Mouse (Mus musculus): ENCODE measurements at regions not wholly inside any gene's neighbourhood (a gene's known extent, or its start where the extent isn't known, plus 50 kb on each side); places are given as distances from the start of the nearest gene placed in this dataset.
"Not testable (repeated sequence)": the region's sequence is repeated elsewhere in the genome, so short reads cannot be mapped to it uniquely, and the experiment has no call there.

DNA sequence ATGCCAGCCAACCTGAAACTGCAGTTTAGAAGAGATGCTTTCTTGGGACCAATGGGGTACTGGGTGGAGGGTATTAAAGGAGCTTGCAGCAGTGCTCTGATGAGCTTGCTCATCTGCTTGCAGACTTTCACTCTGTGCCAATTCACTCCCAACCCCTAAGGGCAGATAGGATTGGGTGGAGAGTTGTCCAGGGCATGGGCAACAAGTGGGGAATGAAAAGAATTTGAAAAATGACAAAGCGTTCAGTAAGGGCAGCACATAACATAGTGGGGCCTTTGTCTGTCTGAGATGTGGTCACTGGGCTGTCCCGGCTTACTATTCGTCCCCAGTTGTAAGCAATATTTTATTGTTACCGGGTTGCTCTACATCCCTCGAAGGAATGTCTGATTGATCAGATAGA, 170.7 kb downstream of the Ube2e3 start:
- 17% methylated on average over 5 of the region's 5 CpGs for WGBS

DNA sequence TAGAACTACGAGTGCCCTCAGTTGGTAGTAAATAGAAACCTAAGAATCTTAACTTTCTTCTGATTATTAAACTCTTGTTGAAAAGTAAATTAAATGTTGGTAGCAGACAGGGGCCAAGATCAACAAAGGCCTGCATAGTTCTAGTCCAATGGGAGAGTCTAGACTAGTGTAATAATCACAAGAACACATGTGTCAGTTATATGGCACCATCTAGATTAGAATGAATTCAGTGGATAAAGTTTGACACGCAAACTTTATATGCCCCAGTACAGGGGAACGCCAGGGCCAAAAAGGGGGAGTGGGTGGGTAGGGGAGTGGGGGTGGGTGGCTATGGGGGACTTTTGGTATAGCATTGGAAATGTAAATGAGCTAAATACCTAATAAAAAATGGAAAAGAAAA, 176.9 kb downstream of the Ube2e3 start:
- H3K4me1 ChIP-seq; H3K27ac ChIP-seq (replicated peaks); H3K36me3 ChIP-seq (replicated peaks); H3K27me3 ChIP-seq (replicated peaks; ENCODE audit: low read depth, poor library complexity, severe bottlenecking); DNase-seq (ENCODE audit: low spot score); H3K4me3 ChIP-seq; H3K9me3 ChIP-seq: not testable (repeated sequence)
- 89% methylated on average over 3 of the region's 3 CpGs for WGBS

More for the DNA sequence above, 170.7 kb downstream of the Ube2e3 start:
- Histone ChIP-seq H3K27ac (replicated peaks) (peak overlapping the region; percentile 51), H3K4me3 (no peak overlapping the region), H3K36me3 (replicated peaks) (no peaks in the 10 kb centered on the region), H3K27me3 (replicated peaks; ENCODE audit: low read depth, poor library complexity, severe bottlenecking) (no peaks in the 10 kb centered on the region), H3K4me1 (peaks cover 15% of the 10 kb centered on the region), H3K9me3 (no peaks in the 10 kb centered on the region)
- DNase-seq (ENCODE audit: low spot score), result peak; percentile 18

DNA sequence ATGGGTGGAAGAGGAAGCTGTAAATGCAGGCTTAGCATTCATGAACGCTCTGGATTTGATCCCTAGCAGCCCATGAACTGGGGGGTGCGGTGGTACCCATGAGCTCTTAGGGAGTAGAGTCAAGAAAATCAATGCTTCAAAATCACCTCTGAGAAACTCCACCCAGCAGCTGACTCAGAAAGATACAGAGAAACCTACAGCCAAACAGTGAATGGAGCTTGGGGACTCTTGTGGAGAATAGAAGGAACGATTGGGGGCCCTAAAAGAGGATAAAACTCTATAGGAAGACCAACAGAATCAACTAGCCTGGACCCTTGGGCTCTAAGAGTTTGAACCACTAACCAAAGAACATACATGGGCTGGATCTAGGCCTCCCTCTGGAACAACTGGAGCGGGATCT, 177.6 kb downstream of the Ube2e3 start:
- Histone ChIP-seq H3K27me3 (replicated peaks; ENCODE audit: low read depth, poor library complexity, severe bottlenecking) (no peaks in the 10 kb centered on the region), H3K4me1 (peaks cover 8% of the 10 kb centered on the region), H3K36me3 (replicated peaks) (no peaks in the 10 kb centered on the region), H3K9me3 (no peaks in the 10 kb centered on the region), H3K4me3 (no peak overlapping the region), H3K27ac (replicated peaks) (no peak overlapping the region)
- DNase-seq (ENCODE audit: low spot score), result no peak
- WGBS, result 76% methylated on average over 4 of the region's 4 CpGs

DNA sequence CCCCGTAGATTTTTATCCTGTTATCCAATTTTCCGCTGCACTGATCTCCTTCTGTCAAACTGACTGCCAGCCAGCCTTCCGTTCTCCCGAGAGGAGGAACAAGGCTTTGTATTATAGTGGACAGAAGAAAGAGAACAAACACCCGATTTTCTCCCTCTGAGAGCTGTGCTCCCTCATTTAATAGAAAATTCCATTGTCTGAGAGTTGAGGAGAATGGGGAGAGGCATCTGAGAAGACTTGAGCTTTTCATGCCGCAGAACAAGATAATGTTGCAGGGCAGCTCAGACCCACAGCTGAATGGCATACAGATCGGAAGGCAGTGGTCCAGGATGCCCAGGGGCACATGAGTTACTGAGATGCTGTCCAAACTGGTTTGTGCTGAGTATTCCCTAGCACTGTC, 180.1 kb downstream of the Ube2e3 start:
- peak overlapping the region; percentile 38 for H3K4me3 ChIP-seq
- DNase-seq (ENCODE audit: low spot score), result no peak
- peaks cover 5% of the 10 kb centered on the region for H3K4me1 ChIP-seq
- 18% methylated on average over 7 of the region's 7 CpGs for WGBS
- peak overlapping the region; percentile 27; the same call in 1 of the 2 replicates for H3K27ac ChIP-seq (replicated peaks)
- no peaks in the 10 kb centered on the region for H3K9me3 ChIP-seq
- no peaks in the 10 kb centered on the region for H3K27me3 ChIP-seq (replicated peaks; ENCODE audit: low read depth, poor library complexity, severe bottlenecking)
- no peaks in the 10 kb centered on the region for H3K36me3 ChIP-seq (replicated peaks)

DNA sequence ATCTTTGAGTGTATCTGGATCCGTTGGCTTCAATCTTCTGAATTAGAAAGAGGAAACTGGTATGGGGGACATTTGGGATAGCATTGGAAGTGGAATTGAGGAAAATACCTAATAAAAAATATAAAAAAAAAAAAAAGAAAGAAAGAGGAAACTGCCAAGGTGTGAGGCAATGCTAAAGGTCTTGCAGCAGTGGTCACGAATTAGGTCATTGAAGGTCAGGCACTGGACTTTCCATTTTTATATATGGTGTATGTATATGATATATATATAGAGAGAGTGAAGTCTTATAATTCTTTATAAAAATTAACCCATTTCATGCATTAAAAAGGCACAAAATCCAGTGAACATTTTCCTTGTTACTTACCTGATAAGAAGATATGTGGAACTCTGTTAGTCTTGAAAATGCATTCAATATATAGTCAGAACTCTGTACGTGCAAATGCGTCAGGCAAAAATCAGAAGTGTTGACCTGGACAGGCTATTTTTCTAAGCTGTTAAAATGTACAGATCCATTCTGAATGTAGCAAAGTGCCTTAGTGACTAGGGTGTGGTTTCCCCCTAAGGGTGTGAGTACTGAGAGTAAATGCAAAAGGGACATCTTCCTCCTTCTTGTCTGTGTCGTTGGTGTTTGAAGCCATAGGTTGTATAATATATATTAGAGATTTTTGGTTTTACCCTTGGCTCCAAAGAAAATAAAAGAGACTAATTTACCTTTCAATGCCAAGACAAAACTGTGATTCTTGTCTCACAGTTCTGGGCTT, 181.0 kb downstream of the Ube2e3 start:
- 83% methylated on average over 5 of the region's 5 CpGs for WGBS
- H3K9me3 ChIP-seq, result no peaks in the 10 kb centered on the region
- no peaks in the 10 kb centered on the region for H3K27me3 ChIP-seq (replicated peaks; ENCODE audit: low read depth, poor library complexity, severe bottlenecking)
- H3K36me3 ChIP-seq (replicated peaks), result no peaks in the 10 kb centered on the region
- H3K4me3 ChIP-seq, result no peak overlapping the region
- peaks cover 5% of the 10 kb centered on the region for H3K4me1 ChIP-seq
- no peak overlapping the region for H3K27ac ChIP-seq (replicated peaks)
- DNase-seq (ENCODE audit: low spot score), result no peak

DNA sequence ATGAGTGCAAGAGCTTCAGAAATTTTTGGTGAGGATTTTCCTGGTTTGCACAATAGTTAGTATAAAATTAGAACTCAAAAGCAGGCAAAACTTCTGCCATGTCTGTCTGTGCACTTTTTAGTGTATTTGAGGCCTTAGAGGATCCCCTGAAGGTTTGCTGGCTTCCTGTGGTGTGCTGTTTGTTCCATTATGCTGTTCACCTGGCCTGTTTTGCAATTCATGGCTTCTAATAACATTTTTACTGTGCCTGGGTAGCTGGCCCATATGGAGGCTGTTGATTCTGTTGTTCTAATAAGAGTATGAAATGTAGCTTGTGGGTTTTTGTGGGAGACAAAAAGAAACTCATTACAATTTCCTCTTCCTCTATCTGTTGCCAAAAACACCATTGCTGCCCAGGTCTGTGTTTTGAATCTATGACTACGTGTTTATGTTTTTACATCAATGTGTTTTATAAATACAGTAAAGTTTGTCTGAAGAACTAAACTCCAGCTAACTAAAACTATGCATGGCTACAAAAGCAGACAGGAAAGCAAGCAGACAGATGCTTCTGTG, 182.6 kb downstream of the Ube2e3 start:
- no peak overlapping the region for H3K4me3 ChIP-seq
- H3K27me3 ChIP-seq (replicated peaks; ENCODE audit: low read depth, poor library complexity, severe bottlenecking), result no peaks in the 10 kb centered on the region
- 85% methylated on average over 1 of the region's 1 CpGs for WGBS
- no peaks in the 10 kb centered on the region for H3K9me3 ChIP-seq
- no peak for DNase-seq (ENCODE audit: low spot score)
- H3K36me3 ChIP-seq (replicated peaks), result no peaks in the 10 kb centered on the region
- H3K27ac ChIP-seq (replicated peaks), result no peak overlapping the region
- H3K4me1 ChIP-seq, result peaks cover 5% of the 10 kb centered on the region

DNA sequence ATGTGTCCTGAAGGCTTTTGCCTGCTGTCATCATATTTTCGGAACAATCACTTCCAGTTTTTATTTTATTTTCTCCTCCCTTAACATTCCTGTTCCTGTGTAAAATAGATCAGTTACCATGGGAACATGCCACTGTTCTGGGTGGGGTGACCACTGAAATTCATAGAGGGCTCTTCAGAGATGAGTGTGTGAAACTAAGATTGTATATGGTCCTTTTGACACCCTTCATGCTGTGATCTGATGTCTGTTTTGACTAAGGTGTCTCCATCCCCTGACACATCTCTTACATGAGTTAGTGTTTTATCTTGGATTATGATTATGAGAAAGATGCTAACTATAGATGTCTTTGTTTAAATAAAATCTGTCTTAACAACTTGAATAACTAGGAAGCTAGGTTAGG, 184.3 kb downstream of the Ube2e3 start:
- Histone ChIP-seq H3K4me3 (no peak overlapping the region), H3K27me3 (replicated peaks; ENCODE audit: low read depth, poor library complexity, severe bottlenecking) (no peaks in the 10 kb centered on the region), H3K4me1 (peaks cover 5% of the 10 kb centered on the region), H3K36me3 (replicated peaks) (no peaks in the 10 kb centered on the region), H3K9me3 (no peaks in the 10 kb centered on the region), H3K27ac (replicated peaks) (no peak overlapping the region)
- no peak for DNase-seq (ENCODE audit: low spot score)
- 91% methylated on average over 1 of the region's 1 CpGs for WGBS

DNA sequence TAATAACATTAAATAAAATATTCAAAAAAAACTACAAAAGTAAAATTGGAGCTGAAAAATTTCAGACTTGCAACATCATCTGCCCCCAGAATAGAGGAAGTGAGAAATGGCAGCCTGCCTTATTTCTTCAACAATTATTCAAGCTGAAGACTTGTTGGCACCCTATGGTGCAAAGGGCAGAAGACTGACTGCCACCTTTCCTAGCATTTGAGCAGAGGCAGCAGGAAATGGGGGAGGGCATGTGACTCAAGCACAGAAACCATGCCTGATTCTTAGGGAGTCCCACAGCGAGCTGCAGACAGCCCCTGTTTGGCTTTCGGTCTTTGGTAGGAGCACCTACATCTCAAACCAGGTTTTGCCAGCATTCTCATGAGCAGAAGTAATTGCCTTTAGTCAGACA, 188.2 kb downstream of the Ube2e3 start:
- no peaks in the 10 kb centered on the region for H3K27me3 ChIP-seq (replicated peaks; ENCODE audit: low read depth, poor library complexity, severe bottlenecking)
- H3K9me3 ChIP-seq, result no peaks in the 10 kb centered on the region
- DNase-seq (ENCODE audit: low spot score), result no peak
- no peak overlapping the region for H3K4me3 ChIP-seq
- 68% methylated on average over 2 of the region's 2 CpGs for WGBS
- no peak overlapping the region for H3K27ac ChIP-seq (replicated peaks)
- H3K36me3 ChIP-seq (replicated peaks), result no peaks in the 10 kb centered on the region
- peaks cover 4% of the 10 kb centered on the region; the same call in 1 of the 2 replicates for H3K4me1 ChIP-seq

DNA sequence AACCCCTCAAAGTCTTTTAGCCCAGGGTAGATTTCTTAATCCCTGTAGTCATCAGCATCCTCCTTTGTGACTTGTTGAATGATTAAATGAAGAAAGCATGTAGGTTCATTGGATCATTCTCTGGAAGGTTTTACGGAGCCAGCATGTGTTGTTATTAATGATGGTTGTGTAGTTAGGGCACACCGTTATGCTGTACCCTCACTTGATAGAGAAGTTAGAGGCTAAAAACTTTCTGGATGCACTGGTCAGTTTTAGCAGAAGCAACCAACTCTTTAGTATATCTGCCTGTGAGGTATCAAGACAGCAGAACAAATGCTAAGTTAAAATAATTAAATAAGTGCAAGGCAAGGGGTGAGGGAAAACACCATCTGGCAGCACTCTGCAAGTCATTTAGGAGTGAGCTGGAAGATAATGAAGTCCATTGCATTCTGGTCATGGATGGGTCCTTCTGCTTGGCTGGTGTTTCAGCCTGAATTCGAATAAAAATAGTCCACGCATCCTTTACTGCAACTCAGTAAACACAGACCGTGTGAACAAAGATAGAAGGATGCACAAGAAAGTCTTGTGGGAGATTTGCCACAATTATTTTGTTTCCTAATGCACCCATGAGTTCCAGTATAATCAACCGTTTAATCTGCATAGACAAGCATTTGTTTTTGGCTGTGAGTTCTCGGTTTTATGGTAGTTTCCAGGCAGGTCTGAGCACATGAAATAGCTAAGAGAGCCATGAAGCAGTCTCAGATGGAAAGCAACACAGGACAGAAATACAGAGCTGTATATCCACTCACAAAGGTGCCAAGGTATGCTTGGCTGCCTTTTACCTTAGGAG, 191.4 kb downstream of the Ube2e3 start:
- no peaks in the 10 kb centered on the region for H3K27me3 ChIP-seq (replicated peaks; ENCODE audit: low read depth, poor library complexity, severe bottlenecking)
- peaks cover 10% of the 10 kb centered on the region for H3K4me1 ChIP-seq
- no peaks in the 10 kb centered on the region for H3K9me3 ChIP-seq
- DNase-seq (ENCODE audit: low spot score), result no peak
- no peak overlapping the region for H3K27ac ChIP-seq (replicated peaks)
- no peaks in the 10 kb centered on the region for H3K36me3 ChIP-seq (replicated peaks)
- WGBS, result 85% methylated on average over 7 of the region's 7 CpGs
- no peak overlapping the region for H3K4me3 ChIP-seq

DNA sequence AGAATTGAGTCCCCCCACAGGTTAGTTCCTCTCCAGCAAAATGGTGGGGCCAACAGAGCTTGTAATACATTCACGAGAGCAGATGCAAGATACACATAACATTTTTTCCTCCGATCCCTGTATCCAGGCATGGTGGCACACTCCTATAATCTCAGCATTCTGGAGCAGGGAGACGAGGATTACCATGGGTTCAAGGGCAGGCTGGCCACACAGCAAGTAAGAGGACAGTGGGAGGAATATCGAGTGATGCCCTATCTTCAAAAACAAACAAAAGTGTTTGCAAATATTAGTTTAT, 192.0 kb downstream of the Ube2e3 start:
- Histone ChIP-seq H3K36me3 (replicated peaks) (no peaks in the 10 kb centered on the region), H3K27me3 (replicated peaks; ENCODE audit: low read depth, poor library complexity, severe bottlenecking) (no peaks in the 10 kb centered on the region), H3K4me3 (no peak overlapping the region), H3K27ac (replicated peaks) (no peak overlapping the region), H3K9me3 (no peaks in the 10 kb centered on the region), H3K4me1 (peaks cover 10% of the 10 kb centered on the region)
- 85% methylated on average over 4 of the region's 4 CpGs for WGBS
- DNase-seq (ENCODE audit: low spot score), result no peak

DNA sequence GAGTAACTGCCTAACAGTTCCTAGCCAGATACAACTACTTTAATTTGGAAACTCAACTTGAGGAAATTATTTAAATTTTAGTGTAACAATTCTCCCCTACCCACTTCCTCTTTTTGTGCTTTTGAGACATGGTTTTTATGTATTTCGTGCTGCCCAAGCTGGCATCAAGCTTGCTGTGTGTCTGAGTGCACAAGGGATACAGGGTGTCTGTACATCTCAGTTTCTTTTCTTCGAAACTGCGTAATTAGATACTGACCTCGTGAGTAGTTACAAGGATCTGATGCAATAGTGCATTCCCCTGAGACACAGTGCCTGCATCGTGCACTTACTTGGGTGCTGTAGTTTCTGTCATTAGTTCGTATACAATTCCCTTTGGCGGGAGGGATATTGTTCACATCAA, 192.4 kb downstream of the Ube2e3 start:
- H3K27me3 ChIP-seq (replicated peaks; ENCODE audit: low read depth, poor library complexity, severe bottlenecking), result no peaks in the 10 kb centered on the region
- H3K9me3 ChIP-seq, result no peaks in the 10 kb centered on the region
- H3K4me1 ChIP-seq, result peaks cover 10% of the 10 kb centered on the region
- no peaks in the 10 kb centered on the region for H3K36me3 ChIP-seq (replicated peaks)
- 83% methylated on average over 7 of the region's 7 CpGs for WGBS
- DNase-seq (ENCODE audit: low spot score), result no peak
- H3K4me3 ChIP-seq, result no peak overlapping the region
- H3K27ac ChIP-seq (replicated peaks), result no peak overlapping the region

DNA sequence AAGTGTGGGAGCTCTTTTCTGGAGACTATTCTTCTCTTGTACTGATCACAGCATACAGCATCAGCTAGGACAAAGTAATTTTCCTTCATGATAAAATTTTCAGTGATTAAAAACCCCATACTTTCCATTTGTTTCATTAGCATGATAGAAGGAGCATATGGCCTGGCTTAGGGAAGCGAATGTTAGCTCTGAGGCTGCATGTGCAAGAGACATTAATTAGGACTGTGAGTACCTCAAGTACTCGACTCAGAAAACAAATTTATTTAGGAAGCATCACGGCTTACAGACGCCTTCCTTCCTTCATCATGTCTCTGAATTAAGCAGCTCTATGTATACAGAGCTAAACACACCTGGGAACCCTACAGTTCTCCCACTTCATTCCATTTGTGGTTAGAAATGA, 193.6 kb upstream of the Itga4 start:
- no peaks in the 10 kb centered on the region for H3K36me3 ChIP-seq (replicated peaks)
- no peak for DNase-seq (ENCODE audit: low spot score)
- H3K4me1 ChIP-seq, result peaks cover 10% of the 10 kb centered on the region
- no peak overlapping the region for H3K4me3 ChIP-seq
- WGBS, result 89% methylated on average over 4 of the region's 4 CpGs
- H3K27me3 ChIP-seq (replicated peaks; ENCODE audit: low read depth, poor library complexity, severe bottlenecking), result no peaks in the 10 kb centered on the region
- H3K27ac ChIP-seq (replicated peaks), result no peak overlapping the region
- no peaks in the 10 kb centered on the region for H3K9me3 ChIP-seq

DNA sequence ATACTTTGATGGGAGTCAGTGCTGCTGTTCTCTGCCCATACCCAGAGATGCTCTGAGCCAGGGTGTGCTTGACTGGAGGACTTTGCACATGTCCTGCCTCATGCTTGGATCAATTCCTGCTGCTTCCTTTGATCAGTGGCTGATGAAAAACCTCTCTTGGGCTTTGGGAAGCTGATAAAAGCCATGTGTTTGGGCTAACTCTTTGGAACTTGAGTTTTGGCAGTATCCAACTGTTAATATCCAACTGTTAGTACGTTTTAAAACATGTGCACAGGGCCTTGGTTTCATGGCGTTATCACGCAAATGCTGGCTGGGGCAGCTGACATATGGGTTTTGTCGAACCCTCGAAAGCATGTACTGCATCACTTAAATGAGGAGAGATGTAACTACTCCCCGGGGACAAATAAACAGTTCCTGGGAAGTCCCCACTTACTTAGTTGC, 193.0 kb upstream of the Itga4 start:
- H3K4me3 ChIP-seq, result no peak overlapping the region
- no peaks in the 10 kb centered on the region for H3K9me3 ChIP-seq
- no peak overlapping the region for H3K27ac ChIP-seq (replicated peaks)
- no peaks in the 10 kb centered on the region for H3K27me3 ChIP-seq (replicated peaks; ENCODE audit: low read depth, poor library complexity, severe bottlenecking)
- WGBS, result 69% methylated on average over 6 of the region's 6 CpGs
- H3K4me1 ChIP-seq, result peaks cover 10% of the 10 kb centered on the region
- no peaks in the 10 kb centered on the region for H3K36me3 ChIP-seq (replicated peaks)
- DNase-seq (ENCODE audit: low spot score), result no peak
